Mouse (Mus musculus) liver, embryonic 13.5 days (tissue): ENCODE measurements around the gene Hus1b. TPM values are rescaled to one million over a fixed set of nuclear protein-coding genes. Genes with fewer than 3 reads are reported as not detected.
A peak's percentile ranks its signal among the peaks of the same experiment; 100 is the strongest.

Experiments
- ATAC-seq: fragments of 200-750 bp; cut with Nextera tagmentation; 2 replicates; pipeline ENCODE4 v1.8.0; 2017; ENCODE audit warnings: low read depth, mild to moderate bottlenecking, moderate number of reproducible peaks, moderate library complexity
- DNase-seq: peaks from one replicate; pipeline ENCODE4 v3.0.0; 2022
- H3K27ac ChIP-seq: fragments of 300-500 bp; sonication (generic); 2 replicates; pipeline ENCODE4 v1.5.1; 2015; ENCODE audit warnings: moderate library complexity, mild to moderate bottlenecking, inconsistent platforms
- H3K27me3 ChIP-seq: fragments of 300-500 bp; sonication (generic); 2 replicates; pipeline ENCODE4 v1.6.1; 2015; ENCODE audit warnings: mild to moderate bottlenecking, inconsistent platforms
- H3K36me3 ChIP-seq: fragments of 300-500 bp; sonication (generic); 2 replicates; pipeline ENCODE4 v1.6.1; 2015; ENCODE audit warnings: mild to moderate bottlenecking, inconsistent platforms
- H3K4me1 ChIP-seq: fragments of 300-500 bp; sonication (generic); replicated peaks from 2 replicates; pipeline ENCODE4 v1.6.1; 2015; ENCODE audit warnings: inconsistent platforms
- H3K4me2 ChIP-seq: fragments of 300-500 bp; sonication (generic); 2 replicates; pipeline ENCODE4 v1.6.1; 2015; ENCODE audit warnings: inconsistent platforms, mild to moderate bottlenecking, moderate library complexity
- H3K4me3 ChIP-seq: fragments of 300-500 bp; sonication (generic); replicated peaks from 2 replicates; pipeline ENCODE4 v1.5.1; 2015; ENCODE audit warnings: mild to moderate bottlenecking, inconsistent platforms
- H3K9ac ChIP-seq: fragments of 300-500 bp; sonication (generic); 2 replicates; pipeline ENCODE4 v1.6.1; 2015; ENCODE audit warnings: mild to moderate bottlenecking, inconsistent platforms
- H3K9me3 ChIP-seq: fragments of 300-500 bp; sonication (generic); replicated peaks from 2 replicates; pipeline ENCODE4 v1.6.1; 2016; ENCODE audit warnings: inconsistent platforms
- WGBS: fragments of 180-500 bp; shearing (Covaris S2); methylation state at CpG from one replicate; pipeline ENCODE4 v1.1.7; 2015; ENCODE audit not compliant: insufficient replicate concordance; 5-methylcytosine and 5-hydroxymethylcytosine counted together
- polyA plus RNA-seq: library from polyadenylated mRNA; unstranded; fragments of >200 nt; fragmentation: Nextera tagmentation; extraction: Ambion mirVana; gene quantifications from 2 replicates; pipeline ENCODE4 v1.2.1, GENCODE M21; 2015

Hus1b gene
- polyA plus RNA-seq, 1 experiment from 2014 or later, result not detected

GRCm38 (mm10) chr13:30949181-30949580 lies 1.6 kb upstream of the Hus1b start:
- Histone ChIP-seq H3K4me3 (no peak overlapping the region), H3K27me3 (no peaks in the 10 kb centered on the region), H3K9ac (no peak overlapping the region), H3K27ac (no peak overlapping the region), H3K9me3 (no peaks in the 10 kb centered on the region), H3K4me1 (peaks cover 22% of the 10 kb centered on the region), H3K4me2 (no peak overlapping the region), H3K36me3 (no peaks in the 10 kb centered on the region)
- DNase-seq, result no peak
- WGBS, result 81% methylated on average over 9 of the region's 9 CpGs
- ATAC-seq, result no peak

GRCm38 (mm10) chr13:30947129-30947528 lies 430 bp downstream of the Hus1b start:
- DNase-seq, result no peak
- Histone ChIP-seq H3K4me1 (peaks cover 11% of the 10 kb centered on the region), H3K27me3 (no peaks in the 10 kb centered on the region), H3K4me2 (no peak overlapping the region), H3K36me3 (no peaks in the 10 kb centered on the region), H3K9ac (no peak overlapping the region), H3K9me3 (no peaks in the 10 kb centered on the region), H3K27ac (no peak overlapping the region), H3K4me3 (no peak overlapping the region)
- no peak for ATAC-seq
- WGBS, result 87% methylated on average over 15 of the region's 15 CpGs

GRCm38 (mm10) chr13:30945788-30946187 lies 1.8 kb downstream of the Hus1b start:
- Histone ChIP-seq H3K4me3 (no peak overlapping the region), H3K36me3 (no peaks in the 10 kb centered on the region), H3K27me3 (no peaks in the 10 kb centered on the region), H3K9ac (no peak overlapping the region), H3K4me1 (peaks cover 8% of the 10 kb centered on the region), H3K9me3 (no peaks in the 10 kb centered on the region), H3K4me2 (no peak overlapping the region), H3K27ac (no peak overlapping the region)
- DNase-seq (no peak), ATAC-seq (no peak)

- Histone ChIP-seq H3K36me3 (peaks cover 11% of the 10 kb centered on the region), H3K4me3 (no peak overlapping the region), H3K27me3 (no peaks in the 10 kb centered on the region), H3K9me3 (no peaks in the 10 kb centered on the region), H3K4me2 (no peak overlapping the region), H3K27ac (0 out of 2 replicates have a peak overlapping the region, but pooled peaks have one; percentile 29), H3K9ac (no peak overlapping the region), H3K4me1 (peaks cover 43% of the 10 kb centered on the region)
- WGBS, result 82% methylated on average over 6 of the region's 6 CpGs
- DNase-seq, result no peak
- no peak for ATAC-seq
Measured at GRCm38 (mm10) chr13:30932972-30933371, 14.6 kb downstream of the Hus1b start.

- Histone ChIP-seq H3K4me2 (no peak overlapping the region), H3K9me3 (no peaks in the 10 kb centered on the region), H3K4me3 (no peak overlapping the region), H3K9ac (no peak overlapping the region), H3K27ac (no peak overlapping the region), H3K27me3 (no peaks in the 10 kb centered on the region), H3K4me1 (peaks cover 43% of the 10 kb centered on the region), H3K36me3 (peaks cover 15% of the 10 kb centered on the region)
- WGBS, result 45% methylated on average over 4 of the region's 4 CpGs
- DNase-seq (peak; percentile 24), ATAC-seq (peak; percentile 87)
Measured at GRCm38 (mm10) chr13:30931613-30932012, 15.9 kb downstream of the Hus1b start.

- ATAC-seq (peak; percentile 80), DNase-seq (no peak)
- no peak overlapping the region for H3K4me3 ChIP-seq
- H3K9ac ChIP-seq, result no peak overlapping the region
- WGBS, result 28% methylated on average over 2 of the region's 2 CpGs
- H3K9me3 ChIP-seq, result no peaks in the 10 kb centered on the region
- peaks cover 16% of the 10 kb centered on the region for H3K36me3 ChIP-seq
- H3K27ac ChIP-seq, result peak overlapping the region; percentile 65
- H3K4me2 ChIP-seq, result no peak overlapping the region
- H3K4me1 ChIP-seq, result peaks cover 43% of the 10 kb centered on the region
- H3K27me3 ChIP-seq, result no peaks in the 10 kb centered on the region
Measured at GRCm38 (mm10) chr13:30929119-30929518, 18.4 kb downstream of the Hus1b start.

GRCm38 (mm10) chr13:30924269-30924668 lies 23.3 kb downstream of the Hus1b start:
- H3K4me2 ChIP-seq, result no peak overlapping the region
- peaks cover 12% of the 10 kb centered on the region for H3K4me1 ChIP-seq
- H3K36me3 ChIP-seq, result peaks cover 16% of the 10 kb centered on the region
- WGBS, result 73% methylated on average over 6 of the region's 6 CpGs
- H3K27me3 ChIP-seq, result no peaks in the 10 kb centered on the region
- no peak overlapping the region for H3K4me3 ChIP-seq
- H3K9ac ChIP-seq, result no peak overlapping the region
- no peak for DNase-seq
- no peaks in the 10 kb centered on the region for H3K9me3 ChIP-seq
- ATAC-seq, result 0 out of 2 replicates have a peak, but pooled peaks have one; percentile 22
- no peak overlapping the region for H3K27ac ChIP-seq

GRCm38 (mm10) chr13:30921914-30922313 lies 25.6 kb downstream of the Hus1b start:
- Histone ChIP-seq H3K4me3 (no peak overlapping the region), H3K4me2 (no peak overlapping the region), H3K9me3 (no peaks in the 10 kb centered on the region), H3K9ac (no peak overlapping the region), H3K4me1 (no peaks in the 10 kb centered on the region), H3K27ac (no peak overlapping the region), H3K27me3 (no peaks in the 10 kb centered on the region), H3K36me3 (peaks cover 13% of the 10 kb centered on the region)
- DNase-seq, result no peak
- WGBS, result 78% methylated on average over 4 of the region's 4 CpGs
- no peak for ATAC-seq

- Histone ChIP-seq H3K36me3 (peaks cover 6% of the 10 kb centered on the region; the same call in 1 of the 2 replicates), H3K9ac (no peak overlapping the region), H3K4me3 (no peak overlapping the region), H3K27ac (no peak overlapping the region), H3K4me2 (no peak overlapping the region), H3K4me1 (peaks cover 15% of the 10 kb centered on the region), H3K27me3 (no peaks in the 10 kb centered on the region), H3K9me3 (no peaks in the 10 kb centered on the region)
- ATAC-seq (no peak), DNase-seq (no peak)
Measured at GRCm38 (mm10) chr13:30913757-30914156, 33.8 kb downstream of the Hus1b start.

GRCm38 (mm10) chr13:30913028-30913427 lies 34.5 kb downstream of the Hus1b start:
- no peak for ATAC-seq
- H3K27me3 ChIP-seq, result no peaks in the 10 kb centered on the region
- H3K4me1 ChIP-seq, result peaks cover 15% of the 10 kb centered on the region
- H3K27ac ChIP-seq, result no peak overlapping the region
- 37% methylated on average over 4 of the region's 4 CpGs for WGBS
- no peak overlapping the region for H3K4me2 ChIP-seq
- H3K36me3 ChIP-seq, result peaks cover 6% of the 10 kb centered on the region; the same call in 1 of the 2 replicates
- DNase-seq, result no peak
- H3K4me3 ChIP-seq, result no peak overlapping the region
- H3K9ac ChIP-seq, result no peak overlapping the region
- no peaks in the 10 kb centered on the region for H3K9me3 ChIP-seq

GRCm38 (mm10) chr13:30911931-30912625 lies 35.5 kb downstream of the Hus1b start:
- no peak overlapping the region for H3K4me3 ChIP-seq
- H3K4me2 ChIP-seq, result no peak overlapping the region
- H3K9me3 ChIP-seq, result no peaks in the 10 kb centered on the region
- no peak overlapping the region for H3K9ac ChIP-seq
- no peak overlapping the region for H3K27ac ChIP-seq
- ATAC-seq, result no peak
- no peak for DNase-seq
- H3K27me3 ChIP-seq, result no peaks in the 10 kb centered on the region
- H3K36me3 ChIP-seq, result peaks cover 6% of the 10 kb centered on the region; the same call in 1 of the 2 replicates
- peaks cover 15% of the 10 kb centered on the region for H3K4me1 ChIP-seq
- WGBS, result 83% methylated on average over 5 of the region's 5 CpGs

GRCm38 (mm10) chr13:30910889-30911288 lies 36.7 kb downstream of the Hus1b start:
- no peak for DNase-seq
- no peak overlapping the region for H3K4me2 ChIP-seq
- no peak for ATAC-seq
- no peaks in the 10 kb centered on the region for H3K9me3 ChIP-seq
- H3K9ac ChIP-seq, result no peak overlapping the region
- H3K27ac ChIP-seq, result no peak overlapping the region
- peaks cover 15% of the 10 kb centered on the region for H3K4me1 ChIP-seq
- no peak overlapping the region for H3K4me3 ChIP-seq
- WGBS, result 77% methylated on average over 5 of the region's 5 CpGs
- no peaks in the 10 kb centered on the region for H3K27me3 ChIP-seq
- peaks cover 6% of the 10 kb centered on the region; the same call in 1 of the 2 replicates for H3K36me3 ChIP-seq
